Mouse (Mus musculus) ES-E14 (cell line): ENCODE results near the gene Gm10197. TPM values are rescaled to one million over a fixed set of nuclear protein-coding genes. Genes with fewer than 3 reads are reported as not detected.

Experiments
- DNase-seq: peaks from one replicate; pipeline ENCODE4 v3.0.0-alpha.2; 2013; ENCODE audit warnings: low read depth, low spot score
- H3K27ac ChIP-seq: 2 replicates; pipeline ENCODE4 v1.5.1; 2012; ENCODE audit warnings: low read depth, mild to moderate bottlenecking, low read length, moderate library complexity, mixed read lengths; ENCODE audit not compliant: poor library complexity, insufficient read depth, severe bottlenecking
- H3K36me3 ChIP-seq: 2 replicates; pipeline ENCODE4 v1.6.1; 2012; ENCODE audit warnings: mild to moderate bottlenecking, low read length, moderate library complexity, mixed read lengths; ENCODE audit not compliant: control insufficient read depth, poor library complexity, insufficient read depth, severe bottlenecking
- H3K4me1 ChIP-seq, 2 experiments: fragments of 150-350 bp in 1 of 2; sonication (generic) in 1 of 2; 2 replicates each; pipeline ENCODE4 v1.6.1; 2012; ENCODE audit warnings: low read length in 2 of 2, mild to moderate bottlenecking in 1 of 2, mixed read lengths in 1 of 2; ENCODE audit not compliant: control insufficient read depth in 2 of 2, insufficient read depth in 2 of 2, poor library complexity in 1 of 2
- H3K4me3 ChIP-seq, 2 experiments: fragments of 150-350 bp in 1 of 2; sonication (generic) in 1 of 2; 2 replicates each; pipeline ENCODE4 v1.5.1; 2012; ENCODE audit warnings: low read length in 2 of 2, low read depth in 1 of 2, mild to moderate bottlenecking in 1 of 2, mixed read lengths in 1 of 2; ENCODE audit not compliant: insufficient read depth in 1 of 2, poor library complexity in 1 of 2, severe bottlenecking in 1 of 2
- H3K9ac ChIP-seq: 2 replicates; pipeline ENCODE4 v1.6.1; 2012; ENCODE audit warnings: low read depth, mild to moderate bottlenecking, low read length, mixed read lengths; ENCODE audit not compliant: poor library complexity, insufficient read depth, severe bottlenecking
- H3K9me3 ChIP-seq: fragments of 150-350 bp; sonication (generic); 2 replicates; pipeline ENCODE4 v1.6.1; 2012; ENCODE audit warnings: low read depth, mild to moderate bottlenecking, low read length; ENCODE audit not compliant: control insufficient read depth, insufficient read depth
- CHD2 ChIP-seq: IDR thresholded peaks from 2 replicates; pipeline ENCODE4 v1.6.1; 2014; ENCODE audit warnings: mild to moderate bottlenecking, low read depth, low read length, inconsistent platforms
- HCFC1 ChIP-seq: IDR thresholded peaks from 2 replicates; pipeline ENCODE4 v1.6.1; 2012; ENCODE audit warnings: low read length, inconsistent platforms, borderline replicate concordance; ENCODE audit not compliant: insufficient read depth
- MAFK ChIP-seq: IDR thresholded peaks from 2 replicates; pipeline ENCODE4 v1.6.1; 2014; ENCODE audit warnings: mild to moderate bottlenecking, low read depth, low read length, inconsistent platforms; ENCODE audit not compliant: insufficient read depth
- ZC3H11A ChIP-seq: IDR thresholded peaks from 2 replicates; pipeline ENCODE4 v1.6.1; 2012; ENCODE audit warnings: low read depth, mild to moderate bottlenecking, inconsistent platforms, low read length, borderline replicate concordance
- ZNF384 ChIP-seq: IDR thresholded peaks from 2 replicates; pipeline ENCODE4 v1.6.1; 2012; ENCODE audit warnings: low read depth, low read length, inconsistent platforms
- in situ Hi-C, 2 experiments: fragments of 600-800 bp; cut with MboI; formaldehyde crosslinking; loops; one replicate each; pipeline ENCODE4 v1.15.1; 2025; ENCODE audit warnings: low sequenced_read_pairs in 2 of 2, inconsistent platforms in 1 of 2; ENCODE audit not compliant: unreplicated experiment in 2 of 2
- total RNA-seq: library from RNA; depleted of rRNA; stranded (reverse); fragments of 300-350 nt; gene quantifications from 2 replicates; pipeline ENCODE4 v1.2.3, GENCODE M21; 2012

Gm10197 gene
- total RNA-seq, 1 experiment = not detected

GRCm38 (mm10) chr19:53378421-53378820, 6.9 kb upstream of the Gm10197 start:
- Histone ChIP-seq H3K27ac (no peak overlapping the region), H3K4me1 (no peaks in the 10 kb centered on the region), H3K36me3 (peaks cover 35% of the 10 kb centered on the region), H3K9me3 (no peaks in the 10 kb centered on the region), H3K4me3 (no peak overlapping the region), H3K9ac (no peak overlapping the region)
- no peak for DNase-seq
- TF ChIP-seq MAFK (no peak), HCFC1 (no peak), CHD2 (no peak), ZNF384 (no peak), ZC3H11A (no peak)
- in situ Hi-C loops = no loop called here

DNA sequence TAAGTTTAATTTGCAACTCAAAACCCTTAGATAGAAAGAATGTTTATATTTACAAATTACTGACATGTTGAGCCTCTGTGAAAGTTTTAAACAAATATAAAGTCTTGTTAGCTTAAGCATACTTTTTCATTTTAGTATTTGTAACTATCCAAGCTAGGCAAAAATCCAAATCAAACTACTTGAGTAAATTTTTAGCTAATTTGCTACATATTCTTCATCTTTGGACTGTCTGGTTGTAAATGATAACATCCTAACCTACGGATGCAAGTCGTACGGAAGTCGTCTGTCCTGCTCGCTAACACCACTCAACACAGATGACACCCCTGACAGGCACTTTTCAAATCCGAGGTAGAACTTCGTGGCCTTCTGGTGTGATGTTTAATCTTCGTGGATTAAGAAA, 6.1 kb upstream of the Gm10197 start:
- peaks cover 30% of the 10 kb centered on the region for H3K36me3 ChIP-seq
- H3K9me3 ChIP-seq = no peaks in the 10 kb centered on the region
- DNase-seq = no peak
- TF ChIP-seq ZC3H11A (no peak), HCFC1 (no peak), MAFK (no peak), CHD2 (no peak), ZNF384 (no peak)
- in situ Hi-C loops = no loop called here
- no peak overlapping the region for H3K9ac ChIP-seq
- no peak overlapping the region for H3K27ac ChIP-seq
- H3K4me1 ChIP-seq = no peaks in the 10 kb centered on the region; a peak in 1 of 4 replicates
- H3K4me3 ChIP-seq = no peak overlapping the region

- H3K9me3 ChIP-seq = no peaks in the 10 kb centered on the region
- DNase-seq = no peak
- no peak overlapping the region for H3K4me3 ChIP-seq
- no peak overlapping the region for H3K9ac ChIP-seq
- peaks cover 0 to 2% of the 10 kb centered on the region in 2 experiments; a peak in 1 of 4 replicates for H3K4me1 ChIP-seq
- TF ChIP-seq ZNF384 (no peak), HCFC1 (no peak), ZC3H11A (no peak), MAFK (no peak), CHD2 (no peak)
- in situ Hi-C loops = no loop called here
- H3K27ac ChIP-seq = no peak overlapping the region
- H3K36me3 ChIP-seq = peaks cover 22% of the 10 kb centered on the region
Observed at GRCm38 (mm10) chr19:53375816-53376215, 4.2 kb upstream of the Gm10197 start.

DNA sequence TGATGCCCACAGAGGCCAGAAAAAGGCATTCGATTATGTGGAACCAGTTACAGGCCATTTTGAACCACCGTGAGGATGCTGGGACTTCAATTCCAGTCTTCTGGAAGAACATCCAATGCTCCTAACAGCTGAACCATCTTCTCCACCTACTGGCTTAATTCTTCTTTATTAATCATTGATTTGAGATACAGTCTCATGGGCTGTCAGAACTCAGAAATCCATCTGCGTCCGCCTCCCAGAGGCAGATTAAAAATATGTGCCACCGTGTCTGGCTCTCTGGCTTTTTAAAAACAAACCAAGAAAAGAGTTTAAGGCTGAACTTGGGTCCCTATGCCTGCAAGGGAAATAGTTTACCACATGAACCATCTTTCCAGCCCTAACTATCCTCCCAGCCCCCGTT, 3.7 kb upstream of the Gm10197 start:
- TF ChIP-seq ZNF384 (no peak), CHD2 (no peak), HCFC1 (no peak), MAFK (no peak), ZC3H11A (no peak)
- H3K9me3 ChIP-seq = no peaks in the 10 kb centered on the region
- no peak overlapping the region for H3K9ac ChIP-seq
- no peak overlapping the region for H3K27ac ChIP-seq
- H3K4me3 ChIP-seq = no peak overlapping the region
- DNase-seq = no peak
- H3K36me3 ChIP-seq = peaks cover 20% of the 10 kb centered on the region
- H3K4me1 ChIP-seq = peaks cover 0 to 3% of the 10 kb centered on the region in 2 experiments; a peak in 1 of 4 replicates
- in situ Hi-C loops = no loop called here

GRCm38 (mm10) chr19:53373570-53373969, 2.0 kb upstream of the Gm10197 start:
- no peak overlapping the region for H3K9ac ChIP-seq
- H3K36me3 ChIP-seq = peaks cover 15% of the 10 kb centered on the region
- H3K9me3 ChIP-seq = no peaks in the 10 kb centered on the region
- peaks cover 0 to 11% of the 10 kb centered on the region in 2 experiments; a peak in 2 of 4 replicates for H3K4me1 ChIP-seq
- DNase-seq = no peak
- H3K27ac ChIP-seq = no peak overlapping the region
- in situ Hi-C loops = no loop called here
- H3K4me3 ChIP-seq = no peak overlapping the region
- no peak for TF ChIP-seq HCFC1
- peak; percentile 57; the same call in 1 of the 2 replicates for TF ChIP-seq ZNF384
